Mouse (Mus musculus) urinary bladder, adult 2 months (tissue): ENCODE measurements around the gene Ftl1. TPM values are rescaled to one million over a fixed set of nuclear protein-coding genes. Genes with fewer than 3 reads are reported as not detected.
A peak's percentile ranks its signal among the peaks of the same experiment; 100 is the strongest.

Source experiments
- DNase-seq: peaks from one replicate; pipeline ENCODE4 v3.0.0; 2022; ENCODE audit warnings: low spot score
- polyA plus RNA-seq: library from polyadenylated mRNA; depleted of rRNA; stranded (reverse); fragments of >200 nt; gene quantifications from 2 replicates; pipeline ENCODE4 v1.2.3, GENCODE M21; 2012

Ftl1 gene
- polyA plus RNA-seq, 1 experiment, result 2,293 TPM

GRCm38 (mm10) chr7:45451344-45451982 is 8.2 kb downstream of the Ftl1 start:
- DNase-seq, result no peak

- DNase-seq, result no peak
These were observed 9.7 kb downstream of the Ftl1 start for GRCm38 (mm10) chr7:45449974-45450373.

GRCm38 (mm10) chr7:45447325-45447990 is 12.2 kb downstream of the Ftl1 start:
- no peak for DNase-seq

- no peak for DNase-seq
These were observed 13.1 kb downstream of the Ftl1 start for GRCm38 (mm10) chr7:45446589-45446988.

GRCm38 (mm10) chr7:45443526-45444420 is 15.9 kb downstream of the Ftl1 start:
- DNase-seq, result no peak

GRCm38 (mm10) chr7:45437521-45438276 is 22.0 kb downstream of the Ftl1 start, which contains the start of gene Ruvbl2:
TSS of gene Ruvbl2 (minus strand) at chr7:45438096.
- DNase-seq, result no peak

- DNase-seq, result no peak
These were observed 22.6 kb downstream of the Ftl1 start for GRCm38 (mm10) chr7:45437046-45437445.

- no peak for DNase-seq
These were observed 23.2 kb downstream of the Ftl1 start for GRCm38 (mm10) chr7:45436444-45436843.

GRCm38 (mm10) chr7:45435038-45435437 is 24.6 kb downstream of the Ftl1 start:
- no peak for DNase-seq

- peak; percentile 98 for DNase-seq
These were observed 25.3 kb downstream of the Ftl1 start, which contains the start of gene Gys1 for GRCm38 (mm10) chr7:45434203-45435015. TSS of gene Gys1 (plus strand) at chr7:45434844.

- no peak for DNase-seq
These were observed 25.9 kb downstream of the Ftl1 start for GRCm38 (mm10) chr7:45433835-45434202.

- DNase-seq, result no peak
These were observed 33.1 kb downstream of the Ftl1 start for GRCm38 (mm10) chr7:45426556-45426955.

GRCm38 (mm10) chr7:45421194-45421593 is 38.5 kb downstream of the Ftl1 start:
- no peak for DNase-seq

GRCm38 (mm10) chr7:45420615-45420919 is 39.1 kb downstream of the Ftl1 start, which contains the start of gene Lhb:
TSS of gene Lhb (plus strand) at chr7:45420820.
- no peak for DNase-seq

GRCm38 (mm10) chr7:45419859-45420614 is 39.6 kb downstream of the Ftl1 start:
- DNase-seq, result no peak

GRCm38 (mm10) chr7:45417962-45418492 is 41.7 kb downstream of the Ftl1 start:
- no peak for DNase-seq

GRCm38 (mm10) chr7:45415636-45416035 is 44.0 kb downstream of the Ftl1 start:
- no peak for DNase-seq

GRCm38 (mm10) chr7:45414740-45415224 is 44.9 kb downstream of the Ftl1 start:
- no peak for DNase-seq

GRCm38 (mm10) chr7:45413864-45414739 is 45.6 kb downstream of the Ftl1 start:
- no peak for DNase-seq
